Mouse (Mus musculus): ENCODE measurements around the gene Nt5c1a.
A peak's percentile ranks its signal among the peaks of the same experiment; 100 is the strongest.

Nt5c1a gene

GRCm38 (mm10) chr4:123211453-123211852, 10.1 kb downstream of the Nt5c1a start:
- DNase-seq (ENCODE audit: low read depth, low spot score), result no peak

- no peak for DNase-seq (ENCODE audit: low read depth, low spot score)
Observed at GRCm38 (mm10) chr4:123212330-123212729, 11.0 kb downstream of the Nt5c1a start.

GRCm38 (mm10) chr4:123213975-123214374, 12.7 kb downstream of the Nt5c1a start:
- DNase-seq (ENCODE audit: low read depth, low spot score), result no peak

- DNase-seq (ENCODE audit: low read depth, low spot score), result no peak
Observed at GRCm38 (mm10) chr4:123215367-123215766, 14.1 kb downstream of the Nt5c1a start.

- no peak for DNase-seq (ENCODE audit: low read depth, low spot score)
Observed at GRCm38 (mm10) chr4:123216782-123217181, 15.5 kb downstream of the Nt5c1a start.

- peak; percentile 61 for DNase-seq (ENCODE audit: low read depth, low spot score)
Observed at GRCm38 (mm10) chr4:123219720-123220357, 18.5 kb downstream of the Nt5c1a start.

GRCm38 (mm10) chr4:123220637-123221036, 19.3 kb downstream of the Nt5c1a start:
- DNase-seq (ENCODE audit: low read depth, low spot score), result no peak

GRCm38 (mm10) chr4:123223309-123223708, 22.0 kb downstream of the Nt5c1a start:
- no peak for DNase-seq (ENCODE audit: low read depth, low spot score)

- no peak for DNase-seq (ENCODE audit: low read depth, low spot score)
Observed at GRCm38 (mm10) chr4:123225718-123226403, 24.6 kb downstream of the Nt5c1a start.

GRCm38 (mm10) chr4:123227707-123228106, 26.4 kb downstream of the Nt5c1a start:
- DNase-seq (ENCODE audit: low read depth, low spot score), result no peak

- no peak for DNase-seq (ENCODE audit: low read depth, low spot score)
Observed at GRCm38 (mm10) chr4:123228270-123228669, 27.0 kb downstream of the Nt5c1a start.

- DNase-seq (ENCODE audit: low read depth, low spot score), result no peak
Observed at GRCm38 (mm10) chr4:123229166-123229565, 27.9 kb downstream of the Nt5c1a start.

GRCm38 (mm10) chr4:123232841-123233240, 31.5 kb downstream of the Nt5c1a start:
- DNase-seq (ENCODE audit: low read depth, low spot score), result no peak

GRCm38 (mm10) chr4:123233492-123234084, 32.3 kb downstream of the Nt5c1a start, which contains the start of gene Heyl:
Heyl (plus strand) TSS chr4:123233556.
- no peak for DNase-seq (ENCODE audit: low read depth, low spot score)

- DNase-seq (ENCODE audit: low read depth, low spot score), result no peak
Observed at GRCm38 (mm10) chr4:123235835-123236430, 34.6 kb downstream of the Nt5c1a start.

- no peak for DNase-seq (ENCODE audit: low read depth, low spot score)
Observed at GRCm38 (mm10) chr4:123236431-123237031, 35.2 kb downstream of the Nt5c1a start.

- no peak for DNase-seq (ENCODE audit: low read depth, low spot score)
Observed at GRCm38 (mm10) chr4:123237386-123238266, 36.3 kb downstream of the Nt5c1a start.

- DNase-seq (ENCODE audit: low read depth, low spot score), result peak; percentile 80
Observed at GRCm38 (mm10) chr4:123239361-123240203, 38.3 kb downstream of the Nt5c1a start.

GRCm38 (mm10) chr4:123246221-123246620, 44.9 kb downstream of the Nt5c1a start:
- no peak for DNase-seq (ENCODE audit: low read depth, low spot score)

GRCm38 (mm10) chr4:123246651-123247050, 45.3 kb downstream of the Nt5c1a start:
- DNase-seq (ENCODE audit: low read depth, low spot score), result no peak
